Mouse (Mus musculus) ES-E14 (cell line): Measurements from ENCODE around the gene Stat5b.

Source experiments
- CHD2 ChIP-seq: IDR thresholded peaks from 2 replicates; pipeline ENCODE4 v1.6.1; 2014; ENCODE audit warnings: mild to moderate bottlenecking, low read depth, low read length, inconsistent platforms
- HCFC1 ChIP-seq: IDR thresholded peaks from 2 replicates; pipeline ENCODE4 v1.6.1; 2012; ENCODE audit warnings: low read length, inconsistent platforms, borderline replicate concordance; ENCODE audit not compliant: insufficient read depth
- ZC3H11A ChIP-seq: IDR thresholded peaks from 2 replicates; pipeline ENCODE4 v1.6.1; 2012; ENCODE audit warnings: low read depth, mild to moderate bottlenecking, inconsistent platforms, low read length, borderline replicate concordance
- ZNF384 ChIP-seq: IDR thresholded peaks from 2 replicates; pipeline ENCODE4 v1.6.1; 2012; ENCODE audit warnings: low read depth, low read length, inconsistent platforms

GRCm38 (mm10) chr11:100891256-100892123, 41.0 kb upstream of the Stat5b start:
- TF ChIP-seq HCFC1 = no peak
- no peak for TF ChIP-seq CHD2
- no peak for TF ChIP-seq ZC3H11A
- no peak for TF ChIP-seq ZNF384
